Mouse (Mus musculus) induced T-regulatory cell, adult 2 months (primary cell): ENCODE measurements around the gene Fam184a.
"Not testable (repeated sequence)": the region's sequence is repeated elsewhere in the genome, so short reads cannot be mapped to it uniquely, and the experiment has no call there.

Experiments
- DNase-seq: peaks from one replicate; pipeline ENCODE4 v3.0.0-alpha.2; 2012; ENCODE audit warnings: low read depth

Gene Fam184a

GRCm38 (mm10) chr10:53688952-53689584 lies 61.9 kb downstream of the Fam184a start:
- no peak for DNase-seq

GRCm38 (mm10) chr10:53688533-53688932 lies 62.4 kb downstream of the Fam184a start:
- no peak for DNase-seq

- no peak for DNase-seq
Observed at GRCm38 (mm10) chr10:53687888-53688287, 63.0 kb downstream of the Fam184a start.

- no peak for DNase-seq
Observed at GRCm38 (mm10) chr10:53685806-53686205, 65.1 kb downstream of the Fam184a start.

GRCm38 (mm10) chr10:53683226-53683625 lies 67.7 kb downstream of the Fam184a start:
- DNase-seq: no peak

- DNase-seq: no peak
Observed at GRCm38 (mm10) chr10:53679690-53680557, 71.0 kb downstream of the Fam184a start.

GRCm38 (mm10) chr10:53661788-53662187 lies 89.1 kb downstream of the Fam184a start:
- DNase-seq: no peak

- peak; percentile 25 for DNase-seq
Observed at GRCm38 (mm10) chr10:53654239-53654638, 96.7 kb downstream of the Fam184a start.

- peak; percentile 59 for DNase-seq
Observed at GRCm38 (mm10) chr10:53650683-53651082, 100.2 kb downstream of the Fam184a start.

- DNase-seq: peak; percentile 58
Observed at GRCm38 (mm10) chr10:53641507-53641906, 109.4 kb downstream of the Fam184a start.

GRCm38 (mm10) chr10:53635246-53635971 lies 115.5 kb downstream of the Fam184a start:
- DNase-seq: no peak

GRCm38 (mm10) chr10:53634160-53634559 lies 116.8 kb downstream of the Fam184a start:
- DNase-seq: no peak

GRCm38 (mm10) chr10:53630339-53630738 lies 120.6 kb downstream of the Fam184a start, which contains the start of gene Mcm9:
TSS of gene Mcm9 (minus strand) at chr10:53630439.
- not testable (repeated sequence) for DNase-seq

- DNase-seq: peak; percentile 98
Observed at GRCm38 (mm10) chr10:53629918-53630250, 121.0 kb downstream of the Fam184a start.

- DNase-seq: peak; percentile 96
Observed at GRCm38 (mm10) chr10:53629247-53629917, 121.5 kb downstream of the Fam184a start.

- DNase-seq: no peak
Observed at GRCm38 (mm10) chr10:53615850-53616616, 134.9 kb downstream of the Fam184a start.

GRCm38 (mm10) chr10:53613955-53614354 lies 137.0 kb downstream of the Fam184a start:
- DNase-seq: no peak

- no peak for DNase-seq
Observed at GRCm38 (mm10) chr10:53612172-53612571, 138.8 kb downstream of the Fam184a start.

GRCm38 (mm10) chr10:53608274-53608673 lies 142.6 kb downstream of the Fam184a start:
- DNase-seq: no peak

GRCm38 (mm10) chr10:53605328-53605727 lies 145.6 kb downstream of the Fam184a start:
- no peak for DNase-seq

GRCm38 (mm10) chr10:53598821-53599220 lies 152.1 kb downstream of the Fam184a start:
- DNase-seq: peak; percentile 51
